Mouse (Mus musculus) heart, adult 11 months (tissue): ENCODE measurements around the gene B3gnt4.
A peak's percentile ranks its signal among the peaks of the same experiment; 100 is the strongest.

ENCODE experiments used
- DNase-seq: peaks from one replicate; pipeline ENCODE4 v3.0.0; 2022

Gene B3gnt4

GRCm38 (mm10) chr5:123510160-123510559 lies at the start of gene B3gnt4:
B3gnt4 (plus strand) TSS chr5:123510460.
- no peak for DNase-seq

GRCm38 (mm10) chr5:123461420-123461819 lies 48.8 kb upstream of the B3gnt4 start:
- no peak for DNase-seq

- DNase-seq = no peak
These were observed 45.6 kb upstream of the B3gnt4 start for GRCm38 (mm10) chr5:123464638-123465037.

- DNase-seq = no peak
These were observed 39.4 kb upstream of the B3gnt4 start for GRCm38 (mm10) chr5:123470784-123471400.

GRCm38 (mm10) chr5:123473817-123474216 lies 36.4 kb upstream of the B3gnt4 start:
- no peak for DNase-seq

- DNase-seq = peak; percentile 75
These were observed 22.4 kb upstream of the B3gnt4 start for GRCm38 (mm10) chr5:123487659-123488395.

GRCm38 (mm10) chr5:123489112-123489785 lies 21.0 kb upstream of the B3gnt4 start, which contains the start of the genes Lrrc43 and Il31:
Lrrc43 (plus strand) TSS chr5:123489305.
Il31 (minus strand) TSS chr5:123489489.
- peak; percentile 90 for DNase-seq

- peak; percentile 98 for DNase-seq
These were observed 20.3 kb upstream of the B3gnt4 start for GRCm38 (mm10) chr5:123489935-123490334.

GRCm38 (mm10) chr5:123499717-123500116 lies 10.5 kb upstream of the B3gnt4 start:
- peak; percentile 92 for DNase-seq

- DNase-seq = no peak
These were observed 8.3 kb upstream of the B3gnt4 start for GRCm38 (mm10) chr5:123501973-123502372.

GRCm38 (mm10) chr5:123507936-123508723 lies 2.1 kb upstream of the B3gnt4 start:
- peak; percentile 97 for DNase-seq

GRCm38 (mm10) chr5:123508921-123509320 lies 1.3 kb upstream of the B3gnt4 start:
- DNase-seq = no peak

- DNase-seq = peak; percentile 81
These were observed 1.2 kb downstream of the B3gnt4 start for GRCm38 (mm10) chr5:123511426-123511825.

GRCm38 (mm10) chr5:123512102-123512501 lies 1.8 kb downstream of the B3gnt4 start:
- DNase-seq = no peak

GRCm38 (mm10) chr5:123514871-123515270 lies 4.6 kb downstream of the B3gnt4 start:
- DNase-seq = no peak

- peak; percentile 52 for DNase-seq
These were observed 10.4 kb downstream of the B3gnt4 start for GRCm38 (mm10) chr5:123520666-123521065.

- peak; percentile 71 for DNase-seq
These were observed 11.4 kb downstream of the B3gnt4 start for GRCm38 (mm10) chr5:123521621-123522020.

- peak; percentile 66 for DNase-seq
These were observed 11.9 kb downstream of the B3gnt4 start for GRCm38 (mm10) chr5:123522166-123522565.

GRCm38 (mm10) chr5:123523692-123524392 lies 13.6 kb downstream of the B3gnt4 start, which contains the start of gene Diablo:
Diablo (minus strand) TSS chr5:123524176.
- peak; percentile 100 for DNase-seq

- DNase-seq = no peak
These were observed 14.1 kb downstream of the B3gnt4 start for GRCm38 (mm10) chr5:123524393-123524750.

- DNase-seq = peak; percentile 85
These were observed 15.0 kb downstream of the B3gnt4 start, which contains the start of gene Gm49027 for GRCm38 (mm10) chr5:123525281-123525680. Gm49027 (minus strand) TSS chr5:123525488.

- DNase-seq = peak; percentile 71
These were observed 15.7 kb downstream of the B3gnt4 start for GRCm38 (mm10) chr5:123525916-123526495.
